Mouse (Mus musculus): ENCODE measurements around the gene 4933428G20Rik. TPM values are rescaled to one million over a fixed set of nuclear protein-coding genes. Genes with fewer than 3 reads are reported as not detected.

4933428G20Rik gene
- polyA plus RNA-seq, 1 experiment from 2014 or later = 0.32 TPM

GRCm38 (mm10) chr11:97537580-97538089, 37.5 kb upstream of the 4933428G20Rik start:
- Histone ChIP-seq H3K27me3 (replicated peaks; ENCODE audit: insufficient read depth, low read length) (peaks cover 54% of the 10 kb centered on the region), H3K4me2 (replicated peaks; ENCODE audit: low read depth, low read length) (0 out of 2 replicates have a peak overlapping the region, but pooled peaks have one; percentile 34), H3K9me3 (ENCODE audit: low read length) (no peaks in the 10 kb centered on the region), H3K4me1 (ENCODE audit: insufficient read depth, low read depth, low read length) (peaks cover 9% of the 10 kb centered on the region; the same call in 1 of the 2 replicates), H3K9ac (replicated peaks; ENCODE audit: low read depth) (no peak overlapping the region), H3K27ac (ENCODE audit: low read length) (no peak overlapping the region), H3K4me3 (ENCODE audit: low read depth, low read length) (no peak overlapping the region), H3K36me3 (ENCODE audit: insufficient read depth, low read length) (no peaks in the 10 kb centered on the region)
- WGBS = 42% methylated on average over 12 of the region's 12 CpGs
- DNase-seq (ENCODE audit: low spot score) = no peak
- no peak for ATAC-seq
- TF ChIP-seq EP300 (IDR thresholded peaks at IDR 0.05) (no peak), CTCF (IDR thresholded peaks at IDR 0.05) (no peak)

GRCm38 (mm10) chr11:97536835-97537579, 36.9 kb upstream of the 4933428G20Rik start:
- DNase-seq (ENCODE audit: low spot score) = peak; percentile 32
- Histone ChIP-seq H3K4me2 (replicated peaks; ENCODE audit: low read depth, low read length) (peak overlapping the region; percentile 34), H3K4me3 (ENCODE audit: low read depth, low read length) (0 out of 2 replicates have a peak overlapping the region, but pooled peaks have one; percentile 10), H3K9ac (replicated peaks; ENCODE audit: low read depth) (no peak overlapping the region), H3K27ac (ENCODE audit: low read length) (no peak overlapping the region), H3K9me3 (ENCODE audit: low read length) (no peaks in the 10 kb centered on the region), H3K4me1 (ENCODE audit: insufficient read depth, low read depth, low read length) (peaks cover 10% of the 10 kb centered on the region; the same call in 1 of the 2 replicates), H3K27me3 (replicated peaks; ENCODE audit: insufficient read depth, low read length) (peaks cover 61% of the 10 kb centered on the region), H3K36me3 (ENCODE audit: insufficient read depth, low read length) (no peaks in the 10 kb centered on the region)
- 1% methylated on average over 35 of the region's 36 CpGs for WGBS
- TF ChIP-seq CTCF (IDR thresholded peaks at IDR 0.05) (peak; percentile 41), EP300 (IDR thresholded peaks at IDR 0.05) (no peak)
- ATAC-seq = no peak

GRCm38 (mm10) chr11:97536083-97536747, 36.1 kb upstream of the 4933428G20Rik start:
- Histone ChIP-seq H3K4me1 (ENCODE audit: insufficient read depth, low read depth, low read length) (peaks cover 13% of the 10 kb centered on the region; the same call in 1 of the 2 replicates), H3K4me3 (ENCODE audit: low read depth, low read length) (no peak overlapping the region)

GRCm38 (mm10) chr11:97535660-97536059, 35.5 kb upstream of the 4933428G20Rik start:
- Histone ChIP-seq H3K4me3 (ENCODE audit: low read depth, low read length) (no peak overlapping the region), H3K36me3 (ENCODE audit: insufficient read depth, low read length) (no peaks in the 10 kb centered on the region), H3K9ac (replicated peaks; ENCODE audit: low read depth) (no peak overlapping the region), H3K4me1 (ENCODE audit: insufficient read depth, low read depth, low read length) (peaks cover 12% of the 10 kb centered on the region; the same call in 1 of the 2 replicates), H3K27ac (ENCODE audit: low read length) (no peak overlapping the region), H3K4me2 (replicated peaks; ENCODE audit: low read depth, low read length) (no peak overlapping the region), H3K27me3 (replicated peaks; ENCODE audit: insufficient read depth, low read length) (peaks cover 63% of the 10 kb centered on the region), H3K9me3 (ENCODE audit: low read length) (no peaks in the 10 kb centered on the region)
- ATAC-seq (no peak), DNase-seq (ENCODE audit: low spot score) (no peak)
- no peak for TF ChIP-seq EP300 (IDR thresholded peaks at IDR 0.05)
- TF ChIP-seq CTCF (IDR thresholded peaks at IDR 0.05) = no peak
- 58% methylated on average over 5 of the region's 5 CpGs for WGBS

More at GRCm38 (mm10) chr11:97536083-97536747, 36.1 kb upstream of the 4933428G20Rik start:
- TF ChIP-seq CTCF (IDR thresholded peaks at IDR 0.05) (no peak), EP300 (IDR thresholded peaks at IDR 0.05) (no peak)
- Histone ChIP-seq H3K36me3 (ENCODE audit: insufficient read depth, low read length) (no peaks in the 10 kb centered on the region), H3K9me3 (ENCODE audit: low read length) (no peaks in the 10 kb centered on the region), H3K9ac (replicated peaks; ENCODE audit: low read depth) (no peak overlapping the region), H3K4me2 (replicated peaks; ENCODE audit: low read depth, low read length) (no peak overlapping the region; the same call in 1 of the 2 replicates), H3K27ac (ENCODE audit: low read length) (no peak overlapping the region), H3K27me3 (replicated peaks; ENCODE audit: insufficient read depth, low read length) (peaks cover 63% of the 10 kb centered on the region)
- DNase-seq (ENCODE audit: low spot score) = no peak
- WGBS = 15% methylated on average over 35 of the region's 35 CpGs
- ATAC-seq = no peak

- H3K36me3 ChIP-seq (ENCODE audit: insufficient read depth, low read length) = no peaks in the 10 kb centered on the region
- no peaks in the 10 kb centered on the region for H3K9me3 ChIP-seq (ENCODE audit: low read length)
- peak overlapping the region; percentile 19; the same call in 1 of the 2 replicates for H3K4me3 ChIP-seq (ENCODE audit: low read depth, low read length)
- DNase-seq (ENCODE audit: low spot score) (no peak), ATAC-seq (no peak)
- WGBS = 21% methylated on average over 5 of the region's 5 CpGs
- TF ChIP-seq EP300 (IDR thresholded peaks at IDR 0.05) (no peak), CTCF (IDR thresholded peaks at IDR 0.05) (no peak)
- no peak overlapping the region for H3K27ac ChIP-seq (ENCODE audit: low read length)
- no peak overlapping the region for H3K9ac ChIP-seq (replicated peaks; ENCODE audit: low read depth)
- H3K4me2 ChIP-seq (replicated peaks; ENCODE audit: low read depth, low read length) = no peak overlapping the region
- H3K4me1 ChIP-seq (ENCODE audit: insufficient read depth, low read depth, low read length) = 0 out of 2 replicates have a peak, but pooled peaks cover 9% of the 10 kb centered on the region
- H3K27me3 ChIP-seq (replicated peaks; ENCODE audit: insufficient read depth, low read length) = peaks cover 63% of the 10 kb centered on the region
Measured at GRCm38 (mm10) chr11:97535308-97535630, 35.1 kb upstream of the 4933428G20Rik start.

Measured in lung, postnatal 0 days (tissue).